Mouse (Mus musculus) cerebellum, postnatal 4 days (tissue): ENCODE data around the gene Aqp11.

Source experiments
- DNase-seq, 2 experiments: peaks; one replicate each; pipeline ENCODE4 v3.0.0; 2022; ENCODE audit warnings: low spot score in 2 of 2, mixed read lengths in 1 of 2

Gene Aqp11

GRCm38 (mm10) chr7:97707809-97708208, 30.3 kb downstream of the Aqp11 start:
- DNase-seq = no peak

- DNase-seq = no peak
Observed at GRCm38 (mm10) chr7:97707123-97707522, 31.0 kb downstream of the Aqp11 start.

- DNase-seq = no peak
Observed at GRCm38 (mm10) chr7:97701106-97701505, 37.0 kb downstream of the Aqp11 start.

- DNase-seq = no peak
Observed at GRCm38 (mm10) chr7:97700173-97700572, 37.9 kb downstream of the Aqp11 start.

GRCm38 (mm10) chr7:97696506-97697254, 41.4 kb downstream of the Aqp11 start, which contains the start of gene Clns1a:
Gene Clns1a (plus strand): TSS chr7:97696634.
- DNase-seq = peak; percentile 92 to 96

- DNase-seq = peak in 1 of 2 experiments; percentile 21
Observed at GRCm38 (mm10) chr7:97696133-97696505, 42.0 kb downstream of the Aqp11 start.

- no peak for DNase-seq
Observed at GRCm38 (mm10) chr7:97695441-97695840, 42.6 kb downstream of the Aqp11 start.

GRCm38 (mm10) chr7:97687831-97688230, 50.3 kb downstream of the Aqp11 start:
- DNase-seq = no peak

GRCm38 (mm10) chr7:97679239-97679638, 58.9 kb downstream of the Aqp11 start:
- no peak for DNase-seq
